Mouse (Mus musculus): ENCODE measurements around the gene Rabgap1l.

- TF ChIP-seq CTCF (IDR thresholded peaks at IDR 0.05), result no peak
- TF ChIP-seq EP300 (IDR thresholded peaks at IDR 0.05), result no peak
These were observed 271.1 kb downstream of the Rabgap1l start for GRCm38 (mm10) chr1:160521918-160522317.
